Mouse (Mus musculus): ENCODE results near the gene 2610318N02Rik. TPM values are rescaled to one million over a fixed set of nuclear protein-coding genes. Genes with fewer than 3 reads are reported as not detected.

2610318N02Rik gene
- polyA plus RNA-seq, 1 experiment = 9.1 TPM

- no peaks in the 10 kb centered on the region for H3K27me3 ChIP-seq (ENCODE audit: control insufficient read depth, insufficient read depth, low read length)
- TF ChIP-seq POLR2A (IDR thresholded peaks at IDR 0.05; ENCODE audit: low read depth, low read length) (no peak), CTCF (IDR thresholded peaks at IDR 0.05; ENCODE audit: extremely low read depth, insufficient read length, insufficient replicate concordance, low read depth, low read length) (no peak)
- H3K4me1 ChIP-seq (ENCODE audit: control insufficient read depth, insufficient read depth, insufficient read length, low read length) = peaks cover 27% of the 10 kb centered on the region
- H3K4me3 ChIP-seq (ENCODE audit: low read depth, low read length) = peak overlapping the region; percentile 77
- 0 out of 2 replicates have a peak overlapping the region, but pooled peaks have one; percentile 14 for H3K27ac ChIP-seq (ENCODE audit: insufficient read depth, low read depth, low read length)
- H3K36me3 ChIP-seq (ENCODE audit: control insufficient read depth, insufficient read depth, low read length) = peaks cover 6% of the 10 kb centered on the region
- WGBS = 33% methylated on average over 16 of the region's 16 CpGs
These were observed 23.1 kb upstream of the 2610318N02Rik start for GRCm38 (mm10) chr16:17148084-17148483.

GRCm38 (mm10) chr16:17147391-17147929, 22.5 kb upstream of the 2610318N02Rik start:
- no peaks in the 10 kb centered on the region for H3K27me3 ChIP-seq (ENCODE audit: control insufficient read depth, insufficient read depth, low read length)
- peak overlapping the region; percentile 44 for H3K27ac ChIP-seq (ENCODE audit: insufficient read depth, low read depth, low read length)
- peaks cover 27% of the 10 kb centered on the region for H3K4me1 ChIP-seq (ENCODE audit: control insufficient read depth, insufficient read depth, insufficient read length, low read length)
- no peak for TF ChIP-seq CTCF (IDR thresholded peaks at IDR 0.05; ENCODE audit: extremely low read depth, insufficient read length, insufficient replicate concordance, low read depth, low read length)
- TF ChIP-seq POLR2A (IDR thresholded peaks at IDR 0.05; ENCODE audit: low read depth, low read length) = peak; percentile 28; the same call in 1 of the 2 replicates
- peak overlapping the region; percentile 77 for H3K4me3 ChIP-seq (ENCODE audit: low read depth, low read length)
- H3K36me3 ChIP-seq (ENCODE audit: control insufficient read depth, insufficient read depth, low read length) = peaks cover under 1% of the 10 kb centered on the region; the same call in 1 of the 2 replicates
- WGBS = 1% methylated on average over 41 of the region's 41 CpGs

DNA sequence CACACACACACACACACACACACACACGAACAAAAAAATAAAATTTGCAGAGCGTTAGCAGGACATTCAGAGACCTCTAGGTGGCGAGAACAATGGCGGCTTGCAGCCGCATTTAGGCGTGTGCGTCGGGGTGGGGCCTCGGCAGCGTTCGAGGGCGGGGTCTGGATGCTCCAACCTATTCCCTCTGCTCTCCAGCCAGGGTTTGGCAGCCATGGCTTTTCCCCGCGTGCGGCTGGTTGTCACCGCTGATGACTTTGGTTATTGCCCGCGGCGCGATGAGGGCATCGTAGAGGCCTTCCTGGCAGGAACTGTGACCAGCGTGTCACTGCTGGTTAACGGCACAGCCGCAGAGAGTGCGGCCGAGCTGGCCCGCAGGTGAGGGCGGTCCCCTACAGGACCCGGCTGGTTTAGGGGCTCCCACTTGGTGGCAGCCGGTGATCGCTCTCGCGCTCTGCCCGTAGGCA, 21.8 kb upstream of the 2610318N02Rik start, which contains the start of gene Ccdc116:
TSS of gene Ccdc116 (minus strand) at position 458 of the 464 bp plus-strand sequence.
- no peak; the same call in 1 of the 2 replicates for TF ChIP-seq POLR2A (IDR thresholded peaks at IDR 0.05; ENCODE audit: low read depth, low read length)
- TF ChIP-seq CTCF (IDR thresholded peaks at IDR 0.05; ENCODE audit: extremely low read depth, insufficient read length, insufficient replicate concordance, low read depth, low read length) = peak; percentile 56; the same call in 1 of the 2 replicates
- WGBS = under 1% methylated on average over 34 of the region's 34 CpGs
- no peaks in the 10 kb centered on the region for H3K27me3 ChIP-seq (ENCODE audit: control insufficient read depth, insufficient read depth, low read length)
- peaks cover 23% of the 10 kb centered on the region for H3K4me1 ChIP-seq (ENCODE audit: control insufficient read depth, insufficient read depth, insufficient read length, low read length)
- peak within 1 kb of the TSS; percentile 44 for H3K27ac ChIP-seq (ENCODE audit: insufficient read depth, low read depth, low read length)
- H3K36me3 ChIP-seq (ENCODE audit: control insufficient read depth, insufficient read depth, low read length) = no peaks in the 10 kb centered on the region
- peak within 1 kb of the TSS; percentile 77 for H3K4me3 ChIP-seq (ENCODE audit: low read depth, low read length)

GRCm38 (mm10) chr16:17144339-17144738, 19.4 kb upstream of the 2610318N02Rik start, which contains the start of gene Ydjc:
Gene Ydjc, plus strand, starts transcription at chr16:17144621.
- TF ChIP-seq CTCF (IDR thresholded peaks at IDR 0.05; ENCODE audit: extremely low read depth, insufficient read length, insufficient replicate concordance, low read depth, low read length) (no peak), POLR2A (IDR thresholded peaks at IDR 0.05; ENCODE audit: low read depth, low read length) (no peak)
- H3K27ac ChIP-seq (ENCODE audit: insufficient read depth, low read depth, low read length) = no peak within 1 kb of the TSS
- H3K4me3 ChIP-seq (ENCODE audit: low read depth, low read length) = no peak within 1 kb of the TSS
- no peaks in the 10 kb centered on the region for H3K36me3 ChIP-seq (ENCODE audit: control insufficient read depth, insufficient read depth, low read length)
- no peaks in the 10 kb centered on the region for H3K27me3 ChIP-seq (ENCODE audit: control insufficient read depth, insufficient read depth, low read length)
- H3K4me1 ChIP-seq (ENCODE audit: control insufficient read depth, insufficient read depth, insufficient read length, low read length) = peaks cover 10% of the 10 kb centered on the region
- WGBS = 47% methylated on average over 7 of the region's 7 CpGs

DNA sequence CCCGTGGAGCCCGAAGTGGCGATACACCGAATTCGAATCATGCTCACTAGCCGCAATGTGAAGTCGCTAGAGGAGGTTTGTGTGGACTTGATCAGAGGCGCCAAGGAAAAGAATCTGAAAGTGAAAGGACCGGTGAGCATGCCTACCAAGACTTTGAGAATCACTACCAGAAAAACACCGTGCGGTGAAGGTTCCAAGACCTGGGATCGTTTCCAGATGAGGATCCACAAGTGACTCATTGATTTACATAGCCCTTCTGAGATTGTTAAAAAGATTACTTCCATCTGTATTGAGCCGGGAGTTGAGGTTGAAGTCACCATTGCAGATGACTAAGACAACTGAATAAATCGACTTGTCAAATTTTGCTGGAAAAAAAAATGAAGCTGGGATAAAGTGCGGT, 12.4 kb upstream of the 2610318N02Rik start:
- H3K27me3 ChIP-seq (ENCODE audit: control insufficient read depth, insufficient read depth, low read length) = no peaks in the 10 kb centered on the region
- no peaks in the 10 kb centered on the region for H3K36me3 ChIP-seq (ENCODE audit: control insufficient read depth, insufficient read depth, low read length)
- H3K27ac ChIP-seq (ENCODE audit: insufficient read depth, low read depth, low read length) = no peak overlapping the region
- TF ChIP-seq POLR2A (IDR thresholded peaks at IDR 0.05; ENCODE audit: low read depth, low read length) (no peak), CTCF (IDR thresholded peaks at IDR 0.05; ENCODE audit: extremely low read depth, insufficient read length, insufficient replicate concordance, low read depth, low read length) (no peak)
- H3K4me3 ChIP-seq (ENCODE audit: low read depth, low read length) = no peak overlapping the region
- H3K4me1 ChIP-seq (ENCODE audit: control insufficient read depth, insufficient read depth, insufficient read length, low read length) = no peaks in the 10 kb centered on the region
- WGBS = 73% methylated on average over 15 of the region's 15 CpGs

DNA sequence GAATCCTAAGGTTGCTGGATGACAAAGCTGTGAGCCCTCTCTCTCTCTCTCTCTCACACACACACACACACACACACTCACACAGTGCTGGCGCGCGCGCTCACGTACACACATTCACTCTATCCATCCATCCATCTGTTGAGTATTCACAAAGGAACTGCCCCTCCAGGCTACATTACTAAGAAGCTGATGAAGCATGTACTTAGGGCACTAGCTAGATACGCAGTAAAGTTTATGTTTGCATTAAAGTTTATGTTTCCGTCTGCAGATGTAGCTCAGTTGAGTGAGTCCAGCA, 7.9 kb upstream of the 2610318N02Rik start:
- Histone ChIP-seq H3K27me3 (ENCODE audit: control insufficient read depth, insufficient read depth, low read length) (no peaks in the 10 kb centered on the region), H3K27ac (ENCODE audit: insufficient read depth, low read depth, low read length) (no peak overlapping the region), H3K4me1 (ENCODE audit: control insufficient read depth, insufficient read depth, insufficient read length, low read length) (peaks cover 3% of the 10 kb centered on the region; the same call in 1 of the 2 replicates), H3K4me3 (ENCODE audit: low read depth, low read length) (no peak overlapping the region), H3K36me3 (ENCODE audit: control insufficient read depth, insufficient read depth, low read length) (no peaks in the 10 kb centered on the region)
- WGBS = 33% methylated on average over 7 of the region's 7 CpGs
- TF ChIP-seq CTCF (IDR thresholded peaks at IDR 0.05; ENCODE audit: extremely low read depth, insufficient read length, insufficient replicate concordance, low read depth, low read length) (no peak), POLR2A (IDR thresholded peaks at IDR 0.05; ENCODE audit: low read depth, low read length) (no peak)

DNA sequence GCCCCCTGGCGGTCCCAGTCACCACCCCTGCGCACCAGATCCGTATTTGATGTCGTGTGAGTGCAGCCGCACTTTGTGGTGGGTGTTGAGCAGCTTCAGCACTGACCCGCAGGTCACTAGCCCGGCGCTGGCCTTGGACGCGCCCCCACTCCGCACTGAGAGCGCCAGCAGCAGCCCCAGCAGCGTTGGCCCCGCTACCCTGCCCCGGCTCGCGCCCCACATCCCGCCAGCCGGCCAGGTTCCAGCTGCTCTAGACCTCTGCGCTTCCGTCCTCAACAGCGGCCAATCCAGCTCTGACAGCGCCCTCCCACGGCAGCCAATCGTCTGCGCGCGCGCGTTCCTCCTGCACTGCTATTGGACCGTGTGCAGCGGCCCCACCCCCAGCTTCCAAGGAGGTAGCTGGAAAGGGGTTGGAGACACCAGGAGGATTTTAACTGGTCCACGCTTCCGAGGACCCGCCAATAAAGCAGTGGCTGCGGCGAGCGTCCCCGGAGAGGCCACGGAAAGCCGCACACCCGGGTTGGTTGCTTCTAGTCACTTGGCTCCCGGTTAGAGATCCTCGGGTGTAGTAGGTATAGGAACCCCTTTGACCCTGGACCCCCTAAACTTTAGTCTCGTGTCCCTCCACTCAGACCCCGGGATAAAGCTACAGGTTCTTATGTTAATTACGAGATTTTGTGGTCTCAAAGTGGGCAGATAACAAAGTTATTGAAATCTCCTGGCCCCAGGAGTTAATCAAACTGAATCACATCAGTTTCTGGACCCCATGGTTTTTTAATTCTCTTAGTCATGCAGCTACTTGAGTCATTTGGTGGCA, 7.3 kb upstream of the 2610318N02Rik start, which contains the start of gene Sdf2l1:
TSS of gene Sdf2l1 (minus strand) at position 295 of the 817 bp plus-strand sequence.
- TF ChIP-seq CTCF (IDR thresholded peaks at IDR 0.05; ENCODE audit: extremely low read depth, insufficient read length, insufficient replicate concordance, low read depth, low read length) (no peak), POLR2A (IDR thresholded peaks at IDR 0.05; ENCODE audit: low read depth, low read length) (peak; percentile 75)
- Histone ChIP-seq H3K4me3 (ENCODE audit: low read depth, low read length) (peak within 1 kb of the TSS; percentile 89), H3K27ac (ENCODE audit: insufficient read depth, low read depth, low read length) (peak within 1 kb of the TSS; percentile 7; the same call in 1 of the 2 replicates), H3K4me1 (ENCODE audit: control insufficient read depth, insufficient read depth, insufficient read length, low read length) (peaks cover 3% of the 10 kb centered on the region; the same call in 1 of the 2 replicates), H3K27me3 (ENCODE audit: control insufficient read depth, insufficient read depth, low read length) (no peaks in the 10 kb centered on the region), H3K36me3 (ENCODE audit: control insufficient read depth, insufficient read depth, low read length) (no peaks in the 10 kb centered on the region)
- WGBS = under 1% methylated on average over 47 of the region's 47 CpGs
